Mouse (Mus musculus) lung, postnatal 4 days (tissue): ENCODE data around the gene Taf6l.

Experiments
- DNase-seq, 2 experiments: peaks; one replicate each; pipeline ENCODE4 v3.0.0; 2021

The Taf6l gene

GRCm38 (mm10) chr19:8786008-8786781 lies at the start of gene Taf6l:
Gene Taf6l (minus strand): TSS chr19:8786417.
- DNase-seq, result peak; percentile 92 to 95

- no peak for DNase-seq
Observed at GRCm38 (mm10) chr19:8832971-8833370, 46.8 kb upstream of the Taf6l start.

DNA sequence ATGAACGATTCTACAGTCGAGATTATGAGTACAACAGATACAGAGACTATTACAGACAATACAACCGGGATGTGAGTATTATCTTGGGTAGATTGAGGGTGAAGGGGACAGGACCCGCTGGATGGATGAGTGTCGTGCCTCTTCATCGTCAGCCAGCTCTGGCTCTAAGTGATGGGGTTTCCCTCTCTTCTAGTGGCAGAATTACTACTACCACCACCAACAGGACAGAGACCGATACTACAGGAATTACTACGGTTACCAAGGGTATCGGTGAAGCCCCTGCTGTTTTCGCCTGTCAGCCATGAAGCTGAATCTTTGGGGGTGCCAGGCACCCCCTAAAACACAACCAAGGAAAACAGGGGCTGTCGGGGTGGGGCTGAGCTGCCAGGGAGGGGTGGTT lies 45.0 kb upstream of the Taf6l start:
- DNase-seq, result no peak

DNA sequence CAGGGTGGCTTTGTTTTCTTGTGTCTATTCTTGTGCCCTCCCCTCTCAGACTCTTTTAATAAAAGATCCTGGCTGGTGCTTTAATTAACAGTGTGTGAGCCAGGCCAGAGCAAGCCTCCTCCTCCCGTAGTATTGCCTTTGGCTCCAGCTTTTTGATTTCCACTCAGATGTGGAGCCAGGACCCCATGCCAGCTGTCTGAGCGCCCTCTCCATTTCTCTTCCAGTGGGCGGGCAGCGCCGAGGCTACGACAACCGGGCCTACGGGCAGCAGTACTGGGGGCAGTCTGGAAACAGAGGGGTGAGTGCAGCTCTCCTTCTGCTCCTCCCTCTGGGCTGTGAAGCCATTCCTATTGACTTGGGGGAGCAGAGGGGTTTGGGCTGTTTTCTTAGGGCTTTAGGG lies 44.4 kb upstream of the Taf6l start:
- no peak for DNase-seq

- DNase-seq, result peak in 1 of 2 experiments; percentile 34
Observed at GRCm38 (mm10) chr19:8829660-8830059, 43.4 kb upstream of the Taf6l start, which contains the start of gene AC129217.1. Gene AC129217.1 (plus strand): TSS chr19:8829773.

GRCm38 (mm10) chr19:8822696-8823095 lies 36.5 kb upstream of the Taf6l start:
- DNase-seq, result no peak

- DNase-seq, result no peak
Observed at GRCm38 (mm10) chr19:8821146-8821545, 34.9 kb upstream of the Taf6l start.

- DNase-seq, result no peak
Observed at GRCm38 (mm10) chr19:8820424-8820956, 34.3 kb upstream of the Taf6l start.

GRCm38 (mm10) chr19:8819596-8820423 lies 33.6 kb upstream of the Taf6l start, which contains the start of gene Hnrnpul2:
Gene Hnrnpul2 (plus strand): TSS chr19:8820010.
- peak; percentile 98 to 100 for DNase-seq

DNA sequence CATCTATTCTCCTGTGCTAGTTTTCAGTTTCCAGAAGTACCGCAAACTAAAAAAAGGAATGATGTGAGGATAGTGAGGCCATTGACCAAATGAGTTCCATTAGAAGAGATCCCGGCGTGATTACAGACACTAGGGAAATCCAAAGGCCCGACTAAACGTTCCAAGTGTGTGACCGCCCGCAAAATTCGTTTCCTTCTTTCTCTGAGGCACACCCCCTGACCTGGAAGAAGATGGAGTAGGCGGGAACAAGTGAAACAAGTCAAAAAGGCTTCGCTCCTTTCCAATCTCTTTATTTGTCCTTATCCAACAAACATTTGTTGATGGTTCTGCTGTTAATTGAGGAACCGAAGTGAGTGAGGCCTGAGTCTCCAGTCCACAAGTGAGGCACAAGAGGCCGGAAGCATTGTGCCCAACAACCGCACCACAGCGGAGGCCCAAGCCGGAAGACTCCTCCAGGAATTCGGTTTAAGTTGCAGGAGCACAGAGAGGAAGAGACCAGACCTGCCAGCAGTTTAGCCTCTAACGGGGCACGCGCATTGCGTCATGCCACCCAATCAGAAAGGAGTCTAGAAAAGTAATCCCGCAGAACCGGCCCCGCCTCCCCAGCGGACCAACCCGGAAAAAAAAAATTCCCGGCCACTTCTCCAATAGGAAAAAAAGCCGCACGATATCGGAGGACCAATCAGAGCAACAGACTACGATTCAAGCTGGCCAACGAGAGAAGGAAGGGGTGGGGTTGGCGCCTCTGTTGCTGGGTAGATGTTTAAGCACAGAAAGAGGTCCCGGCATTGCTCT lies 32.8 kb upstream of the Taf6l start, which contains the start of gene Ttc9c:
Gene Ttc9c, minus strand, starts transcription at position 533 of the 795 bp plus-strand sequence.
- DNase-seq, result peak; percentile 97 to 99

DNA sequence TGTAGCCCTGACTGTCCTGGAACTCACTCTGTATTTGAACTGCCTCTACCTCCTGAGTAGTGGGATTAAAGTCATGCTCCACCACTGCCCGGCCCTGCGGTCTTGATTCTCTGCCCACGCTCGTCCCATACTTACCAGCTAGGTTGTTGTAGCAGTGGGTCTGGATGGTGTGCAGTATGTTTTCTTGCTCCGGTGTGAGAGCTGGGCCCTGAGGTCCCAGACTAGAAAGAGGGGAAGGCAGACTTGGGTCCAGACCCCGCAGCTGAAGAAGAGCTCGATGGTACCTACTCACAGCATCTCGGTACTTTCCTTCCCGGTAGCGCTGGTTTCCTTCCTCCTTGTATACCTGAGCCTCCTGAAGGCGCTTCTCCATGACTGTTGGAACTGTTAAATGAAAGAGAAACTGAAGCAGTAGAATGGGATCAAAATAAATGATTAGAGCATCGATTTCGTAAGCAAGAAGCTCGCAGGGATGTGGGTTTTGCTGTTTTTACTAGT lies 32.1 kb upstream of the Taf6l start:
- no peak for DNase-seq

GRCm38 (mm10) chr19:8817001-8817400 lies 30.8 kb upstream of the Taf6l start:
- no peak for DNase-seq

GRCm38 (mm10) chr19:8815812-8816211 lies 29.6 kb upstream of the Taf6l start:
- no peak for DNase-seq

DNA sequence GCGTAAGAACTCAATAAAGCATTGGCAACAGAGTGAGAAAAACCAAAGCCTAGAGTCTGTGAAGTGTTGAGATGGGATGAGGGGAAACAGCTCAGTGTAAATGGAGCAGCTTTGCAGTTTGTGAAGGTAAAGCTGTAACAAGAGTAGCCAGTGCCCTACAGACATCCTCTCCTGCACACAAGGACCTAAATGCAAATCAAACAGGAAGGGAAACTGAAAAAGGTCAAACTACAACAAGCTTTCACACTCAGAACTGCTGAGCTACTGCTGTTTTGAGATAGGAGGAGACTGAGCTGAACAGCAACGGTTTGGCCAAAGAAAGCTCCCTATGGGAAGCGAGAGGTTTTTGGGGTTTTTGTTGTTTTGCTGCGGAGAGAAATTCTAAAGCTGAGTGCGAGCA lies 20.6 kb upstream of the Taf6l start:
- DNase-seq, result no peak

GRCm38 (mm10) chr19:8803879-8804660 lies 17.9 kb upstream of the Taf6l start:
- DNase-seq, result no peak

DNA sequence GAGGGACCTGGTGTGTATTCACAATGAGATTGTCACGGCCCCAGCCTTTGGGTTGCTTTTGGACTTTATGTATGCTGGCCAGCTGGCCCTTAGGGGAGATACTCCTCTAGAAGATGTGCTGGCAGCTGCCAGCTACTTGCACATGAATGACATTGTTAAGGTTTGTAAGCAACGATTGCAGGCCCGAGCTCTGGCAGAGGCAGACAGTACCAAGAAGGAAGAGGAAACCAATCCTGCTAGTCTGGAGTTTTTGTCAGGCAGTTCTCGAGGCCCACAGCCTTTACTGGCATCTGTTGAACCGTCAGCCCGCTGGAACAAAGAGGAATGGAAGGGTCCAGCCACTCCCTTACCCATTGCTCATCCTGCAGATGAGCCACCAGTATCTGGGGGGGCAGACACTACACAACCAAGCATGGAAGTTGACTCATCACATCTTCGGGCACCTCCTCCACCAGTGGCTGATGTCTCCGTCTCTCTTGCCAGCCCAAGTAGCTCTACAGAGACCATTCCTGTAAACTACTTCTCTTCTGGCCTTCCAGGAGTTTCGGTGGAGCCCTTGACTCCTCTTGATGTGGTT lies 17.1 kb upstream of the Taf6l start:
- no peak for DNase-seq

DNA sequence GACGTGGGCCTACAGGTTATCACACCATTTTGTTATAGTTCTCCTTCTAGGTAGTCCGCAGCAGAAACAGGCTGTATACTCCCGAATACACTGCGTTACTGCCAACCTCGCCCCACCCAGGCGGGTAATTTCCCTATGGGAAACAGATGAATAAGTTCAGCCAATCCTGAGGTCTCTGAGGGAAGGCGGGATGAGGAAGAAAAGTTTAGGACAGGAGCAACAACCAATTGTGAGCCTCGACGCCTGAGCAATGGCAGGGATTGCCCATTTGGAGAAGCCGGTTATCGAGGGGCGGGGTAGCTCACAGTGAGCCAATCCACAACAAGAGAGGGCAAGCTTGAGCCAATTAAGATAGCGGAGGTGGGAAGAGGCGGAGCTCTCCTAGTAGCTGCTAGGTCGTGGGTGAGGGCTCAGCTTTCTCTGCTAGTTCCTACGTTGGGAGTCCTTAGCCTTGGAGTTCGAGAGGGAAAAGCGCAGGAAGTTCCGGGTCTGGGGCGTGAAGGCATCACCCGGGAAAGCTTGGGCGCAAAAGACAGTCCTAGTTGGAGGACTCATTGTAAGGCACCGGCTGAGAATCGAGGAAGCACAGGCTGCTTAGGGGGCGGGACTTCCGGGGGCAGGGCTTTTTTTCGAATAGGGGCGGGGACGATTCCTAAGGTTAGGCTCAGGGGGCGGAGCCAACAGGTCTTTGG lies 16.1 kb upstream of the Taf6l start, which contains the start of gene Zbtb3:
Gene Zbtb3, plus strand, starts transcription at position 426 of the 692 bp plus-strand sequence.
- peak; percentile 94 to 97 for DNase-seq

- no peak for DNase-seq
Observed at GRCm38 (mm10) chr19:8798947-8799315, 12.7 kb upstream of the Taf6l start.

- DNase-seq, result peak; percentile 93 to 95
Observed at GRCm38 (mm10) chr19:8798264-8798946, 12.2 kb upstream of the Taf6l start, which contains the start of gene Polr2g. Gene Polr2g (minus strand): TSS chr19:8798577.

DNA sequence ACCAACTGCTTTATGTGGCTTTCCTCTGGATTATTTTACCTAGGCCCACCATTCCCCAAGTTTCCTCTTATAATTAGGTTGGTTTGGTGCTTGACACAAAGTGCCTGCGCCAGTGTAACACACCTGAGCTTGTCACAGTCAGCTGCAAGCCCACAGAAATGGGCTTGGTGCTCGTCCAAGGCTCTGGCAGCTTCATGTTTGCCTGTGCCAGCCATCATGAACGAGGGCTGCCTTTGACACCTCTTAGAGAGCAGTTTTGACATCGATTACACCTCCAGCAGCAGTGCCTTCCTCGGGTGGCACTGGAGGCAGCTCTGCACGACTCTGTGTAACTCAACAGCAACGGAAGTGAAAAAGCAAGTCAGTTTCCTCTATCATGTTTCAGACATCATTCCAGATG lies 4.0 kb upstream of the Taf6l start:
- no peak for DNase-seq
